Mouse (Mus musculus): ENCODE results near the gene Tpd52l2. TPM values are rescaled to one million over a fixed set of nuclear protein-coding genes. Genes with fewer than 3 reads are reported as not detected.

Gene Tpd52l2
- total RNA-seq, 2 experiments from 2014 or later: 70.9 to 106 TPM

DNA sequence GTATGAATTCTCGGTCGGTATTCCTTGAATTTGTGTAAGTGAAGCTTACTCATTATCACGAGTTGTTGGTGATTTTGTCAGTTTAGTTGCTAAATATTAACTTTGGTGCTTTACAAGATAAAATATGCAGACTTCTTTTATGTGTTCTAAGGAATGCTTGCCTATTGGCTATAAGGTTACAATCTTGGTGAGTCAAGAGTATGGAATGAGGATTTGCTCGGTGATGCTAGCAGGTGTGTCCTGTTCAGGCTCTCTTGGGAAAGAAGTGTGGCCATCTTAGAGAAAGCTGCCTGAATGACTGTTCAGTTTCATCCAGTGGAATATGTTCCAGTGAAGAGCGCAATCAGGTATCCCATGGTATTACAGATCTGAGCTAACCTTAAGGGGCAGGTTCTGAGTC, 28.6 kb downstream of the Tpd52l2 start:
- no peak for ATAC-seq (replicated peaks; ENCODE audit: low FRiP score, low TSS enrichment, poor library complexity, severe bottlenecking)

GRCm38 (mm10) chr2:181529076-181529475, 32.1 kb downstream of the Tpd52l2 start:
- ATAC-seq (replicated peaks; ENCODE audit: low FRiP score, low TSS enrichment, poor library complexity, severe bottlenecking): no peak

GRCm38 (mm10) chr2:181532589-181532988, 35.6 kb downstream of the Tpd52l2 start:
- ATAC-seq (replicated peaks; ENCODE audit: low FRiP score, low TSS enrichment, poor library complexity, severe bottlenecking): no peak

GRCm38 (mm10) chr2:181536410-181536809, 39.5 kb downstream of the Tpd52l2 start:
- 0 out of 2 replicates have a peak, but pooled peaks have one; percentile 22 for ATAC-seq (replicated peaks; ENCODE audit: low FRiP score, low TSS enrichment, poor library complexity, severe bottlenecking)

DNA sequence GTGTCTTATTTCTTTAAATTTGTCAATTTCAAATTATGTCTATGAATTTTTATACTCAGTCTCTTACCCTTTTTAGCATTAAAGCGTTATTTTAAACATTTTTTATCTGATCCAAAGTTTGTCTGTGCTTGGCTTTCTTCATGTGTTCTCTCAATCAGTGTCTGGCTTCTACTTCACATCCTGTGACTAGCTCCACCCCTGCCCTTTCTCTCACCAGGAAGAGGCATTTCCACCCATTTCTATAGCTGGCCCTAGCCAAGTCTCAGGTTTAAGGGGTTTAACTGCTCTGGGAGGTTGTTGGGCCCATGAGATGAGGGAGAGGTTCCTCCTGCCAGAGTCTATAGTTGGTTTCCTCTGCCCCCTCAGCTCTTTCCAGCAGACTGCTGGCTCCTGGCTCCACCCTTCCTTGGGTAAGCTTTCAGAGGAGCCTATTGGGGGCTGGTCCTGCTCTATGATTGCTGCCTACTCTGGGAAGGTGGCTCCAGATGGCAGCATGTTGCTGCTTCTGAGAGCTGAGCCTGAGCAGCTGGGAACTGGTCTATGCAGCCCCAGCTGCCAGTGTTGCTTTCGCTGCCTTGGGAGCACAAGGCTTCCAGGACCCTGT, 40.6 kb downstream of the Tpd52l2 start:
- peak; percentile 93 for ATAC-seq (replicated peaks; ENCODE audit: low FRiP score, low TSS enrichment, poor library complexity, severe bottlenecking)

- ATAC-seq (replicated peaks; ENCODE audit: low FRiP score, low TSS enrichment, poor library complexity, severe bottlenecking): no peak
Measured at GRCm38 (mm10) chr2:181541761-181542380, 44.9 kb downstream of the Tpd52l2 start.

- ATAC-seq (replicated peaks; ENCODE audit: low FRiP score, low TSS enrichment, poor library complexity, severe bottlenecking): peak; percentile 84
Measured at GRCm38 (mm10) chr2:181546142-181546541, 49.2 kb downstream of the Tpd52l2 start.

GRCm38 (mm10) chr2:181548227-181548626, 51.3 kb downstream of the Tpd52l2 start:
- no peak for ATAC-seq (replicated peaks; ENCODE audit: low FRiP score, low TSS enrichment, poor library complexity, severe bottlenecking)

DNA sequence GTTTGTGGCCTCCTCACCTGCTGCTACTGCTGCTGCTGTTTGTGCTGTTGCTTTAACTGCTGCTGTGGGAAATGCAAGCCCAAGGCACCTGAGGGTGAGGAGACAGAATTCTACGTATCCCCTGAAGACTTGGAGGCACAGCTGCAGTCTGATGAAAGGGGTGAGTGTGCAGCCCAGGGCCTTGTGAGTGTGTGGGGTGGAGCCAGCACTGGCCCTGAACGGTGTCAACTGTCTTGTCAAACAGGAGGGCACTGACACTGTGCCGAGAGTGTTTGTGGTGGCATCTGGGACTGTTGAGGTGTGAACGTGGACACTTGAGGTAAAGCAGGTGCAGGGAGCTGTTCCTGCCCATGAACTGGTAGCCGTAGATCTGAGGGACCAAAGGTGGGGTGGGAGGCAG, 51.7 kb downstream of the Tpd52l2 start:
- no peak for ATAC-seq (replicated peaks; ENCODE audit: low FRiP score, low TSS enrichment, poor library complexity, severe bottlenecking)

- ATAC-seq (replicated peaks; ENCODE audit: low FRiP score, low TSS enrichment, poor library complexity, severe bottlenecking): no peak
Measured at GRCm38 (mm10) chr2:181550233-181550632, 53.3 kb downstream of the Tpd52l2 start.

- no peak for ATAC-seq (replicated peaks; ENCODE audit: low FRiP score, low TSS enrichment, poor library complexity, severe bottlenecking)
Measured at GRCm38 (mm10) chr2:181553772-181554171, 56.8 kb downstream of the Tpd52l2 start.

DNA sequence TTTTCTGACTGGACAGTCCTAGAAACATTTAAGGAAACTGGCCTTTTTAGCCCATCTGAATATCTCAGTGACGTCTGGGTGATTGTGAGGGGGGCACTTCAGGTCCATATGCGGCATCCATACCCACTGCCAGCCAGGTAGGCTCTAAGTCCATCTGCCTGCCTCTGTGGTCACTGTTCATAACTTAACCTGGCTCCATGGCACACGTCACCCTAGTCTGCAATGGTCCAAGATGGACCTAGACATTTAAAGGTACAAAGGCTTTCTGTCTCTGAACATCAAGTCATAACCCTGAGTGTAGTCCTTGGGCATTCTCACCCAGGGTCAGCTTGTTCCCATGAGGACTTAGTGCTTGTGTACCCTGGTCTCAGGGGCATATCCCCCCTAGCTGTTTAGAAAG, 70.4 kb downstream of the Tpd52l2 start:
- no peak for ATAC-seq (replicated peaks; ENCODE audit: low FRiP score, low TSS enrichment, poor library complexity, severe bottlenecking)

Other genes with a start within 250 kb of the Tpd52l2 start
- gene Gmeb2, start 209.1 kb upstream of the Tpd52l2 start, total RNA-seq (2014; fragmentation: Nextera tagmentation): 20.7 and 21.3 TPM in 2 replicates
- gene Gmeb2, start 209.1 kb upstream of the Tpd52l2 start, total RNA-seq (2017): 8.5 and 9.4 TPM in 2 replicates
- not detected in 2 replicates for gene Stmn3, start 182.6 kb upstream of the Tpd52l2 start, total RNA-seq (2014; fragmentation: Nextera tagmentation)
- gene Stmn3, start 182.6 kb upstream of the Tpd52l2 start, total RNA-seq (2017): not detected in 2 replicates
- gene Rtel1, start 177.4 kb upstream of the Tpd52l2 start, total RNA-seq (2014; fragmentation: Nextera tagmentation): 110 and 144 TPM in 2 replicates
- gene Rtel1, start 177.4 kb upstream of the Tpd52l2 start, total RNA-seq (2017): 45.6 and 78.9 TPM in 2 replicates
- 20.3 and 25.2 TPM in 2 replicates for gene Zgpat, start 132.2 kb upstream of the Tpd52l2 start, total RNA-seq (2014; fragmentation: Nextera tagmentation)
- gene Zgpat, start 132.2 kb upstream of the Tpd52l2 start, total RNA-seq (2017): 26.2 and 45.0 TPM in 2 replicates
- 53.3 and 66.5 TPM in 2 replicates for gene Arfrp1, start 131.7 kb upstream of the Tpd52l2 start, total RNA-seq (2014; fragmentation: Nextera tagmentation)
- 52.8 and 72.9 TPM in 2 replicates for gene Arfrp1, start 131.7 kb upstream of the Tpd52l2 start, total RNA-seq (2017)
- 31.0 and 50.4 TPM in 2 replicates for gene Lime1, start 117.1 kb upstream of the Tpd52l2 start, total RNA-seq (2014; fragmentation: Nextera tagmentation)
- gene Lime1, start 117.1 kb upstream of the Tpd52l2 start, total RNA-seq (2017): 19.8 and 26.8 TPM in 2 replicates
- 22.8 and 38.7 TPM in 2 replicates for gene Zbtb46, start 37.7 kb upstream of the Tpd52l2 start, total RNA-seq (2014; fragmentation: Nextera tagmentation)
- gene Zbtb46, start 37.7 kb upstream of the Tpd52l2 start, total RNA-seq (2017): 22.3 and 33.5 TPM in 2 replicates
- not detected in 2 replicates for gene Abhd16b, start 3.9 kb upstream of the Tpd52l2 start, total RNA-seq (2014; fragmentation: Nextera tagmentation)
- gene Abhd16b, start 3.9 kb upstream of the Tpd52l2 start, total RNA-seq (2017): not detected in 2 replicates
- gene Dnajc5, start 23.3 kb downstream of the Tpd52l2 start, total RNA-seq (2014; fragmentation: Nextera tagmentation): 38.6 and 48.6 TPM in 2 replicates
- 34.9 and 38.1 TPM in 2 replicates for gene Dnajc5, start 23.3 kb downstream of the Tpd52l2 start, total RNA-seq (2017)
- 102 and 114 TPM in 2 replicates for gene Uckl1, start 87.8 kb downstream of the Tpd52l2 start, total RNA-seq (2014; fragmentation: Nextera tagmentation)
- 42.3 and 65.4 TPM in 2 replicates for gene Uckl1, start 87.8 kb downstream of the Tpd52l2 start, total RNA-seq (2017)
- 31.2 and 40.7 TPM in 2 replicates for gene Prpf6, start 94.7 kb downstream of the Tpd52l2 start, total RNA-seq (2014; fragmentation: Nextera tagmentation)
- 95.2 and 125 TPM in 2 replicates for gene Prpf6, start 94.7 kb downstream of the Tpd52l2 start, total RNA-seq (2017)
- 43.1 and 46.6 TPM in 2 replicates for gene Zfp512b, start 95.7 kb downstream of the Tpd52l2 start, total RNA-seq (2014; fragmentation: Nextera tagmentation)
- gene Zfp512b, start 95.7 kb downstream of the Tpd52l2 start, total RNA-seq (2017): 7.1 and 21.9 TPM in 2 replicates
- gene Samd10, start 102.1 kb downstream of the Tpd52l2 start, total RNA-seq (2014; fragmentation: Nextera tagmentation): 1.6 and 3.5 TPM in 2 replicates
- gene Samd10, start 102.1 kb downstream of the Tpd52l2 start, total RNA-seq (2017): 0.80 and 2.5 TPM in 2 replicates
- gene Gm29797, start 159.9 kb downstream of the Tpd52l2 start, total RNA-seq (2014; fragmentation: Nextera tagmentation): not detected in 2 replicates
- not detected in 2 replicates for gene Gm29797, start 159.9 kb downstream of the Tpd52l2 start, total RNA-seq (2017)
- not detected in 2 replicates for gene Sox18, start 174.5 kb downstream of the Tpd52l2 start, total RNA-seq (2014; fragmentation: Nextera tagmentation)
- gene Sox18, start 174.5 kb downstream of the Tpd52l2 start, total RNA-seq (2017): not detected in 2 replicates
- 8.2 and 9.0 TPM in 2 replicates for gene Tcea2, start 183.2 kb downstream of the Tpd52l2 start, total RNA-seq (2014; fragmentation: Nextera tagmentation)
- 3.4 and 4.5 TPM in 2 replicates for gene Tcea2, start 183.2 kb downstream of the Tpd52l2 start, total RNA-seq (2017)
- 55.6 and 78.0 TPM in 2 replicates for gene Rgs19, start 196.8 kb downstream of the Tpd52l2 start, total RNA-seq (2014; fragmentation: Nextera tagmentation)
- gene Rgs19, start 196.8 kb downstream of the Tpd52l2 start, total RNA-seq (2017): 20.5 and 23.7 TPM in 2 replicates
- not detected in 2 replicates for gene Lkaaear1, start 201.3 kb downstream of the Tpd52l2 start, total RNA-seq (2014; fragmentation: Nextera tagmentation)
- not detected in 2 replicates for gene Lkaaear1, start 201.3 kb downstream of the Tpd52l2 start, total RNA-seq (2017)
- gene Oprl1, start 217.9 kb downstream of the Tpd52l2 start, total RNA-seq (2014; fragmentation: Nextera tagmentation): 0.90 TPM in 1 of 2 replicates, not detected in the other
- gene Oprl1, start 217.9 kb downstream of the Tpd52l2 start, total RNA-seq (2017): not detected in 2 replicates